Comparison of ENCODE assay signal across 23 mouse cellular contexts in genomic region chr9:14215961-14216360, GRCm38 (mm10). TPM values are rescaled to one million over a fixed set of nuclear protein-coding genes. Genes with fewer than 3 reads are reported as not detected.
A peak's percentile ranks its signal among the peaks of the same experiment; 100 is the strongest.
DNase-seq lines count a peak whose midpoint lies in the region; ATAC-seq lines count a peak whose summit lies in the region.
"Had no signal": no experiment of that assay in that cellular context is flagged by ENCODE, and none has a peak within 500 bp of the region (broad histone marks: within the 10 kb centered on the region; RNA-seq: fewer than 3 reads in every experiment).

No protein-coding gene starts in this region.

- DNase-seq in 3T3-L1 (ENCODE audit: low read depth, low spot score) (peak; percentile 52), 416B (ENCODE audit: low read depth) (peak; percentile 75)
- DNase-seq in kidney, postnatal 14 days: no peak
- DNase-seq in right cerebral cortex, adult 18-20 months: no peak
- no peak for DNase-seq in adrenal gland, adult 18-20 months (ENCODE audit: low spot score in 2 of 2)
- DNase-seq: cerebellum, adult 11 months; cerebellum, postnatal 10 days; gastrocnemius, postnatal 14 days; heart, postnatal 10 days; lung, adult 2 months; thymus, adult 18-20 months; thymus, postnatal 36 days had no signal

- H3K36me3 ChIP-seq in intestine, embryonic 15.5 days: no peaks in the 10 kb centered on the region
- H3K36me3 ChIP-seq: forebrain, embryonic 15.5 days; heart, embryonic 12.5 days; hindbrain, embryonic 10.5 days; limb, embryonic 12.5 days; neural tube, embryonic 12.5 days; stomach, embryonic 15.5 days had no signal

- no peaks in the 10 kb centered on the region for H3K9me3 ChIP-seq in intestine, embryonic 15.5 days
- H3K9me3 ChIP-seq: forebrain, embryonic 15.5 days; heart, embryonic 12.5 days; hindbrain, embryonic 10.5 days; limb, embryonic 12.5 days; neural tube, embryonic 12.5 days; stomach, embryonic 15.5 days had no signal

- WGBS in intestine, embryonic 15.5 days: 65% methylated on average over 5 of the region's 5 CpGs

- H3K4me2 ChIP-seq in intestine, embryonic 15.5 days (replicated peaks): no peak overlapping the region
- H3K4me2 ChIP-seq: forebrain, embryonic 15.5 days; heart, embryonic 12.5 days; limb, embryonic 12.5 days; neural tube, embryonic 12.5 days; stomach, embryonic 15.5 days had no signal

- peak; percentile 46 for ATAC-seq in intestine, embryonic 15.5 days
- peak; percentile 65 for ATAC-seq in megakaryocyte, adult 5-6 weeks (ENCODE audit: poor library complexity, severe bottlenecking)
- ATAC-seq: CD4-positive, CD25-positive, alpha-beta regulatory T cell, adult 4 months; forebrain, embryonic 15.5 days; hindbrain, postnatal 0 days had no signal

- H3K9ac ChIP-seq in intestine, embryonic 15.5 days: no peak overlapping the region
- H3K9ac ChIP-seq: forebrain, embryonic 15.5 days; heart, embryonic 12.5 days; limb, embryonic 12.5 days; neural tube, embryonic 12.5 days; stomach, embryonic 15.5 days had no signal

- H3K4me3 ChIP-seq in intestine, embryonic 15.5 days (replicated peaks): no peak overlapping the region
- H3K4me3 ChIP-seq: forebrain, embryonic 15.5 days; heart, embryonic 12.5 days; hindbrain, embryonic 10.5 days; limb, embryonic 12.5 days; neural tube, embryonic 12.5 days; stomach, embryonic 15.5 days had no signal

- H3K27me3 ChIP-seq in intestine, embryonic 15.5 days (replicated peaks): no peaks in the 10 kb centered on the region
- H3K27me3 ChIP-seq: forebrain, embryonic 15.5 days; heart, embryonic 12.5 days; limb, embryonic 12.5 days; neural tube, embryonic 12.5 days; Patski; stomach, embryonic 15.5 days had no signal

- no peak overlapping the region for H3K27ac ChIP-seq in intestine, embryonic 15.5 days
- H3K27ac ChIP-seq: forebrain, embryonic 15.5 days; hindbrain, embryonic 10.5 days; hindbrain, postnatal 0 days; limb, embryonic 12.5 days; neural tube, embryonic 12.5 days; stomach, embryonic 15.5 days had no signal

- H3K4me1 ChIP-seq in intestine, embryonic 15.5 days (replicated peaks): 0 out of 2 replicates have a peak, but pooled peaks cover 6% of the 10 kb centered on the region
- H3K4me1 ChIP-seq: forebrain, embryonic 15.5 days; heart, embryonic 12.5 days; hindbrain, embryonic 10.5 days; limb, embryonic 12.5 days; neural tube, embryonic 12.5 days; stomach, embryonic 15.5 days had no signal

RNA-seq across cellular contexts. Expression of gene Sesn3, which starts 58.9 kb away (rescaled TPM):
- polyA plus RNA-seq in intestine, embryonic 15.5 days (2015; fragmentation: Nextera tagmentation; extraction: Ambion mirVana): 13.1 and 16.3 TPM in 2 replicates
- total RNA-seq in megakaryocyte, adult 5-6 weeks (2015): 7.5 TPM in 2 replicates
- total RNA-seq in megakaryocyte, adult 5-6 weeks (2017): 4.1 and 5.2 TPM in 2 replicates
- total RNA-seq in adrenal gland, adult 18-20 months (2021): 10 to 100 TPM; 40.6 to 66.1 TPM

Comparison
In these comparisons a context has a peak if more than half of its experiments do, and no peak if none do; other contexts are left out.
1. DNase-seq: peak in 3T3-L1 (single experiment) and 416B (single experiment); none in kidney, postnatal 14 days (single experiment), right cerebral cortex, adult 18-20 months (single experiment) and adrenal gland, adult 18-20 months (0 of 2).
2. RNA of gene Sesn3, which starts 58.9 kb away (total RNA-seq): 40.6 to 66.1 TPM in adrenal gland, adult 18-20 months; 4.1 to 7.5 TPM in megakaryocyte, adult 5-6 weeks; every median in the first group is over 4 times any median in the second.